Mouse (Mus musculus) neural tube, embryonic 15.5 days (tissue): Measurements from ENCODE around the gene Map3k6. TPM values are rescaled to one million over a fixed set of nuclear protein-coding genes. Genes with fewer than 3 reads are reported as not detected.

ENCODE experiments used
- ATAC-seq: fragments of 200-750 bp; cut with Nextera tagmentation; 2 replicates; pipeline ENCODE4 v1.8.0; 2017; ENCODE audit warnings: mild to moderate bottlenecking, moderate TSS enrichment, moderate library complexity; ENCODE audit not compliant: low FRiP score
- H3K27ac ChIP-seq: fragments of 300-500 bp; sonication (generic); replicated peaks from 2 replicates; pipeline ENCODE4 v1.5.1; 2015; ENCODE audit warnings: mild to moderate bottlenecking, inconsistent platforms
- H3K27me3 ChIP-seq: fragments of 300-500 bp; sonication (generic); replicated peaks from 2 replicates; pipeline ENCODE4 v1.6.1; 2015; ENCODE audit warnings: inconsistent platforms
- H3K36me3 ChIP-seq: fragments of 300-500 bp; sonication (generic); 2 replicates; pipeline ENCODE4 v1.6.1; 2015; ENCODE audit warnings: inconsistent platforms
- H3K4me1 ChIP-seq: fragments of 300-500 bp; sonication (generic); 2 replicates; pipeline ENCODE4 v1.6.1; 2015; ENCODE audit warnings: inconsistent platforms
- H3K4me2 ChIP-seq: fragments of 300-500 bp; sonication (generic); 2 replicates; pipeline ENCODE4 v1.6.1; 2015; ENCODE audit warnings: inconsistent platforms, mild to moderate bottlenecking, moderate library complexity
- H3K4me3 ChIP-seq: fragments of 300-500 bp; sonication (generic); replicated peaks from 2 replicates; pipeline ENCODE4 v1.5.1; 2015; ENCODE audit warnings: mild to moderate bottlenecking, inconsistent platforms
- H3K9ac ChIP-seq: fragments of 300-500 bp; sonication (generic); replicated peaks from 2 replicates; pipeline ENCODE4 v1.6.1; 2015; ENCODE audit warnings: mild to moderate bottlenecking, inconsistent platforms
- H3K9me3 ChIP-seq: fragments of 300-500 bp; sonication (generic); replicated peaks from 2 replicates; pipeline ENCODE4 v1.6.1; 2016; ENCODE audit warnings: inconsistent platforms
- WGBS: fragments of 180-500 bp; shearing (Covaris S2); methylation state at CpG from one replicate; pipeline ENCODE4 v1.1.7; 2015; ENCODE audit warnings: mixed read lengths; 5-methylcytosine and 5-hydroxymethylcytosine counted together
- polyA plus RNA-seq: library from polyadenylated mRNA; unstranded; fragments of >200 nt; fragmentation: Nextera tagmentation; extraction: Ambion mirVana; gene quantifications from 2 replicates; pipeline ENCODE4 v1.2.1, GENCODE M21; 2015

Gene Map3k6
- polyA plus RNA-seq, 1 experiment from 2014 or later: 3.0 TPM

GRCm38 (mm10) chr4:133266248-133266880 lies 25.7 kb downstream of the Map3k6 start:
- no peak overlapping the region for H3K4me3 ChIP-seq
- no peak for ATAC-seq
- no peaks in the 10 kb centered on the region for H3K9me3 ChIP-seq
- H3K27me3 ChIP-seq: no peaks in the 10 kb centered on the region
- H3K9ac ChIP-seq: no peak overlapping the region
- peaks cover 67% of the 10 kb centered on the region for H3K36me3 ChIP-seq
- no peak overlapping the region for H3K4me2 ChIP-seq
- no peak overlapping the region for H3K27ac ChIP-seq
- 96% methylated on average over 12 of the region's 12 CpGs for WGBS
- no peaks in the 10 kb centered on the region for H3K4me1 ChIP-seq

- Histone ChIP-seq H3K27me3 (no peaks in the 10 kb centered on the region), H3K4me3 (no peak overlapping the region), H3K4me1 (no peaks in the 10 kb centered on the region), H3K36me3 (peaks cover 61% of the 10 kb centered on the region), H3K9me3 (no peaks in the 10 kb centered on the region), H3K9ac (no peak overlapping the region), H3K4me2 (no peak overlapping the region), H3K27ac (no peak overlapping the region)
- ATAC-seq: no peak
- WGBS: 87% methylated on average over 3 of the region's 3 CpGs
These were observed 28.3 kb downstream of the Map3k6 start for GRCm38 (mm10) chr4:133268931-133269330.

DNA sequence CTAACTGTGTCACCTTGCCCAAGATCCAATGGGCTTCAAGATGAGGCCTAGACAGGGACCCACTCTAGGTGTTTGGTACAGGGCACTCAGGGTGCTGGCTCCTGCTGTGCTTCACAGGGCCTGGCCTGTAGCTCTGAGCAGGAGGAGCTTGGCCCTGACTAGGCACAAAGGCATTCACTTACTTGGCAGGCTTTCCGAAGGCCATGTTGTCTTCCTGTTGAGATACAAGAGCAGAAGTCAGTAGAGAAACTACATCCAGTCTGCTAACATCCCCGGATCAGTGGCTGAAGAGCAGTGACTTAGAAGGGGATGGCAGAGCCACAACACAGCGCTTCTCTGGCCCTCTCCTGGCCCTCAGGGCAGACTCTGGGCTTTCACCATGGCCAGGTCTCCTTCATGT lies 29.0 kb downstream of the Map3k6 start:
- H3K36me3 ChIP-seq: peaks cover 55% of the 10 kb centered on the region
- no peak overlapping the region for H3K4me3 ChIP-seq
- H3K9me3 ChIP-seq: no peaks in the 10 kb centered on the region
- no peaks in the 10 kb centered on the region for H3K4me1 ChIP-seq
- no peak overlapping the region for H3K4me2 ChIP-seq
- H3K9ac ChIP-seq: no peak overlapping the region
- no peak overlapping the region for H3K27ac ChIP-seq
- ATAC-seq: no peak
- WGBS: 92% methylated on average over 3 of the region's 3 CpGs
- no peaks in the 10 kb centered on the region for H3K27me3 ChIP-seq

- WGBS: 92% methylated on average over 9 of the region's 9 CpGs
- no peak for ATAC-seq
- Histone ChIP-seq H3K4me3 (no peak overlapping the region), H3K9ac (no peak overlapping the region), H3K9me3 (no peaks in the 10 kb centered on the region), H3K36me3 (peaks cover 42% of the 10 kb centered on the region), H3K27ac (no peak overlapping the region), H3K4me1 (peaks cover 9% of the 10 kb centered on the region), H3K4me2 (no peak overlapping the region), H3K27me3 (no peaks in the 10 kb centered on the region)
These were observed 30.3 kb downstream of the Map3k6 start for GRCm38 (mm10) chr4:133270929-133271328.

DNA sequence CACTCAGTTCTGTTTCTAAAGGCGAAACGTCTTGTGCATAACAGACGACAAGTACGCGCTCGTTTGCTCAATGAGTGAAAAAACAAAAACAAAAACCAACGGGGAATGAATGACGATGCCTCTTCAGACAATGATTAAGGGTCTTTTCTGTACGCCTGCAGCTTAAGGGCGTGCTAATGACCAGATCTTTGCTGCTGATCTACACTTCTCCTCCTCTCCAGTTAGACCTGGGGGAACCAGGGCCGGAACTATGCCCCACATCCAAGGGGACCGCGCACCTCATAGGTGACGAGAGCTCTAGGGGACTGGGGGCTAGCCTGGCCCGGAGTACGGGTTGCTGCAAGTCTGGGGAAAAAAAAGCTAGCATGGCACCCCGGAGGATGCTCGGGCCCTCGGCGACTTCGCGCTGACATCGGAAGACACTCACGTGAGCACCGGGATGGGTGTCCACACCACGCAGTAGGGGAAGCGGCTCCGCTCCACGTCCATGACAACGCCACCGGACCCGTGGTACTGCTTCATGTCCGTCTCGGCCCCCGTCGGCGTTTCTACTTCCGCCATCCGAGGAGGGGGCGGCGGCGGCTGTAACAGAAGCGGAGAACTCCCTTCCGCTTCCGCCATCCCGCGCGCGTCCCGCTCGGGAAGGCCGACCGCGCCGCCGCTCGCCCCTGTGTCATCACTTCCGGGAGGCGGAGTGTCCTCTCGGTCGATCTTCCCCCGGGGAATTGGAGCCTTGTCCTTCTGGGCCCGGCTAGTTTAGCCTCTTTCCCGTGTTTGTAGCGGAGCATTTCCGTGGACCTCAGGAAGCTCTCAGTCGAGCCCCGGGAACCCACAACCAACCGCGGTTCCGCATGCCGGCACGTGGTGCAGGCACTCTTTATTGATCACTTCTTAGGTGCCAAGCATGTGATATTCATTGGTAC lies 36.7 kb downstream of the Map3k6 start, which contains the start of gene Tmem222:
TSS of gene Tmem222 (minus strand) at position 689 of the 923 bp plus-strand sequence.
- Histone ChIP-seq H3K4me1 (peaks cover 36% of the 10 kb centered on the region), H3K9me3 (no peaks in the 10 kb centered on the region), H3K36me3 (no peaks in the 10 kb centered on the region), H3K27me3 (no peaks in the 10 kb centered on the region), H3K4me3 (peak within 1 kb of the TSS; percentile 92), H3K4me2 (peak within 1 kb of the TSS; percentile 76), H3K9ac (peak within 1 kb of the TSS; percentile 82), H3K27ac (peak within 1 kb of the TSS; percentile 95)
- peak; percentile 91 for ATAC-seq
- under 1% methylated on average over 73 of the region's 73 CpGs for WGBS

- Histone ChIP-seq H3K4me3 (peak overlapping the region; percentile 92), H3K4me1 (peaks cover 40% of the 10 kb centered on the region), H3K36me3 (no peaks in the 10 kb centered on the region), H3K27me3 (no peaks in the 10 kb centered on the region), H3K27ac (peak overlapping the region; percentile 95), H3K9me3 (no peaks in the 10 kb centered on the region), H3K4me2 (peak overlapping the region; percentile 76), H3K9ac (peak overlapping the region; percentile 82)
- peak; percentile 46; the same call in 1 of the 2 replicates for ATAC-seq
- WGBS: 26% methylated on average over 6 of the region's 6 CpGs
These were observed 37.4 kb downstream of the Map3k6 start for GRCm38 (mm10) chr4:133278067-133278466.

DNA sequence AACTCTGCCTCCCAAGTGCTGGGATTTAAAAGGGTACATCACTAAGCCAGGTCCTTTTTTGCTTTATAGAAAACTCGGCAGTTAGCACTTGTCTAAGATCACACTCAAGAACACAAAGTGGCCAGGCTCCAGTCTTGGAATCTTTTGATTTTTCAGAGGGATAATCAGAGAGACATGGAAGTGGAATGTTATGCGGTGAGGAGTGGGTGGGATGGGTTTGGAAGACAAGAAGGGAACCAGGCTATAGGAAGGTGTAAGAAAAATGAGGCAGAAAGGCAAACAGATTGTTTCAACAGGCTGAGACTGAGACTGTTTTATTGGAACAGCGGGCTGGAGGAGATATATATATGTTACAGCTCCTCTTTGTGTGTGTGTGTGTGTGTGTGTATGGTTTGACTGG lies 37.9 kb downstream of the Map3k6 start:
- no peaks in the 10 kb centered on the region for H3K9me3 ChIP-seq
- H3K9ac ChIP-seq: no peak overlapping the region
- H3K27ac ChIP-seq: peak overlapping the region; percentile 95
- H3K36me3 ChIP-seq: no peaks in the 10 kb centered on the region
- peaks cover 40% of the 10 kb centered on the region for H3K4me1 ChIP-seq
- WGBS: 87% methylated on average over 3 of the region's 3 CpGs
- no peaks in the 10 kb centered on the region for H3K27me3 ChIP-seq
- H3K4me3 ChIP-seq: peak overlapping the region; percentile 92; the same call in 1 of the 2 replicates
- no peak for ATAC-seq
- peak overlapping the region; percentile 76 for H3K4me2 ChIP-seq

DNA sequence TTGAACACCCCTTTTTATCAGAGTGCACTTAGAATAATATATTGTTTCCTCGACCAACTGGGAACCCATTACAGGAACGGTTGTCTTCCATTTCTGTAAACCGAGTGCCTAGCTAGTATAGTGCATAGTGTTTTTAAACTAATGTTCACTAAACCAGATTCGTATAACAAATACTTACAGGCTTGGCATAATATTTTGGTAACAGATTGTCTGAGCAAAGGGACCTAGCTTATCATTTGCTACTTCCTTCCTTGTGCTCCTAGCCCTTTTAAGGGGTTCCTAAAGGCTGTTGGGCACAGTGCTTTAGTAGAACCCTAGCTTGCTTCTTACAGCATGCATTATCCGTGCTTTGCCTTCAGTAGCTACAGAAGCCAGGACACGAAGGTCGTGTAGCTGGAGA lies 40.9 kb downstream of the Map3k6 start:
- H3K4me2 ChIP-seq: no peak overlapping the region
- H3K4me1 ChIP-seq: peaks cover 25% of the 10 kb centered on the region
- no peak overlapping the region for H3K4me3 ChIP-seq
- no peak overlapping the region for H3K9ac ChIP-seq
- H3K9me3 ChIP-seq: no peaks in the 10 kb centered on the region
- H3K36me3 ChIP-seq: no peaks in the 10 kb centered on the region
- H3K27ac ChIP-seq: 0 out of 2 replicates have a peak overlapping the region, but pooled peaks have one; percentile 25
- 50% methylated on average over 7 of the region's 7 CpGs for WGBS
- no peaks in the 10 kb centered on the region for H3K27me3 ChIP-seq
- ATAC-seq: no peak

DNA sequence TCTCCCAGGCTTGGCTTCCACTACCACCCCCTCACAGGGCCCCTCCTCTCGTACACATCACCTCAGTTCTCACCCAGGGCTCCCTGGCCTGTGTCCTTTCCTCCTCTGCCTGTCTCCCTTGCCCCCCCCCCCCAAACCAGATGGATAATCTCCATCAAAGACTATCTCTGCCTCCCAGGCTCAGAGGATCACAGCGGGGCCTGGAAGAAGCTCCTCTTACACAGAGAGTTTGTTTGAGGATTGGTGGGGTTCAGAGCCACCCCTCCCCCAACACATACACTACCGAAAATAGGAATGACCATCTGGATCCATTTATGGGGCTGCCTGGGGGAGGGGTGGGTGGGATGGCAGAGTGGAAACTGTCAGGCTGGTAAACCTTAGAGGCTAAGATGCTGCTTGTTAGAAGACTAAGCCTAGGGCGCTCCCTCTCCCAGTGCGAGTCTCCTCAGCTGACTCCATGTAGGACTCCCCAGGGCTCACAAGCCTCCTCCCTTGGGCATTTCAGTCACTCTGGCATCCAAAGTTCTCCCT lies 41.4 kb downstream of the Map3k6 start:
- no peak overlapping the region for H3K4me3 ChIP-seq
- no peaks in the 10 kb centered on the region for H3K9me3 ChIP-seq
- H3K9ac ChIP-seq: no peak overlapping the region
- no peaks in the 10 kb centered on the region for H3K27me3 ChIP-seq
- H3K36me3 ChIP-seq: no peaks in the 10 kb centered on the region
- H3K27ac ChIP-seq: peak overlapping the region; percentile 48; the same call in 1 of the 2 replicates
- WGBS: 31% methylated on average over 5 of the region's 5 CpGs
- peaks cover 21% of the 10 kb centered on the region for H3K4me1 ChIP-seq
- ATAC-seq: no peak
- H3K4me2 ChIP-seq: no peak overlapping the region

DNA sequence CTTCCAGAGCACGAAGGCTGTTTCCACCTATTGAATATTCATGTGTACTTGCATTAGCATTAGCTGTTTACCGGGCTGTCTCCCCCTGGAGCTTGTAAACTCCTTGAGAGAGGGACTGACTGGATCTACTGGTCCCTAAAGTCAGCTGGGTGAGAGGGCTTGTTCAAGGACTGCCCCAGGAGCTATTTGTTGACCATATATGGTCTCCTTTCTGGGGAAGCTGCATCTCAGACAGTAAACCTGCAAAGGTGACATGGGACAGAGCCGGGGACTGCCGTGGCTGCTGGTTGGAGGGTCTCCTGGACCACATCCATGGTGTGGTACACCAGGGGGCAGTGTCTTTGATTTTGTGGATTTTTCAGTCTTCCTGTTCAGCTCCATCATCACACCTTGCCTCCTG lies 42.0 kb downstream of the Map3k6 start:
- H3K4me3 ChIP-seq: no peak overlapping the region
- no peak overlapping the region for H3K9ac ChIP-seq
- H3K27me3 ChIP-seq: no peaks in the 10 kb centered on the region
- peaks cover 21% of the 10 kb centered on the region for H3K4me1 ChIP-seq
- no peaks in the 10 kb centered on the region for H3K36me3 ChIP-seq
- H3K27ac ChIP-seq: peak overlapping the region; percentile 48; the same call in 1 of the 2 replicates
- no peaks in the 10 kb centered on the region for H3K9me3 ChIP-seq
- WGBS: 17% methylated on average over 4 of the region's 4 CpGs
- no peak for ATAC-seq
- H3K4me2 ChIP-seq: no peak overlapping the region

DNA sequence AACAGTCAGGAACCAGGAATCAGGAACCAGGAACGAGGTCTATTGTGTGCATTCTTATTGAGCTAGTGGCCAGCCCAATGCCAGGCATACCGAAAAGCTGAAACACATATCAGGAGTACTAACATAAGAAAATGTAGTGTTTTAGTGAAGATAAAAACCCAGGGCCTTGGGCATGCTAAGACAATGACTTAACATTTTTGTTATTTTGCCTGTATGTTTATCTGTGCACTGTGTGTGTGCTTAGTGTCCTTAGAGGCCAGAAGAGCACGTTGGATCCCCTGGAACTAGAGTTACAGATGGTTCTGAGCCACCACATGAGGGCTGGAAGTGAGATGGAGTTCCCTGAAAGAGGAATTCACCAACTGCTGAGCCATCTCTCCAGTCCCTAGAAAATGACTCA lies 44.7 kb downstream of the Map3k6 start:
- Histone ChIP-seq H3K4me1 (peaks cover 13% of the 10 kb centered on the region), H3K27me3 (no peaks in the 10 kb centered on the region), H3K36me3 (no peaks in the 10 kb centered on the region), H3K9ac (no peak overlapping the region), H3K4me2 (no peak overlapping the region), H3K27ac (no peak overlapping the region), H3K9me3 (no peaks in the 10 kb centered on the region), H3K4me3 (no peak overlapping the region)
- WGBS: 82% methylated on average over 3 of the region's 3 CpGs
- no peak for ATAC-seq
